Mouse (Mus musculus) kidney, adult 9 months (tissue): ENCODE measurements around the gene Unk.
"Not testable (repeated sequence)": the region's sequence is repeated elsewhere in the genome, so short reads cannot be mapped to it uniquely, and the experiment has no call there.

ENCODE experiments used
- DNase-seq: peaks from one replicate; pipeline ENCODE4 v3.0.0; 2022

Unk gene

DNA sequence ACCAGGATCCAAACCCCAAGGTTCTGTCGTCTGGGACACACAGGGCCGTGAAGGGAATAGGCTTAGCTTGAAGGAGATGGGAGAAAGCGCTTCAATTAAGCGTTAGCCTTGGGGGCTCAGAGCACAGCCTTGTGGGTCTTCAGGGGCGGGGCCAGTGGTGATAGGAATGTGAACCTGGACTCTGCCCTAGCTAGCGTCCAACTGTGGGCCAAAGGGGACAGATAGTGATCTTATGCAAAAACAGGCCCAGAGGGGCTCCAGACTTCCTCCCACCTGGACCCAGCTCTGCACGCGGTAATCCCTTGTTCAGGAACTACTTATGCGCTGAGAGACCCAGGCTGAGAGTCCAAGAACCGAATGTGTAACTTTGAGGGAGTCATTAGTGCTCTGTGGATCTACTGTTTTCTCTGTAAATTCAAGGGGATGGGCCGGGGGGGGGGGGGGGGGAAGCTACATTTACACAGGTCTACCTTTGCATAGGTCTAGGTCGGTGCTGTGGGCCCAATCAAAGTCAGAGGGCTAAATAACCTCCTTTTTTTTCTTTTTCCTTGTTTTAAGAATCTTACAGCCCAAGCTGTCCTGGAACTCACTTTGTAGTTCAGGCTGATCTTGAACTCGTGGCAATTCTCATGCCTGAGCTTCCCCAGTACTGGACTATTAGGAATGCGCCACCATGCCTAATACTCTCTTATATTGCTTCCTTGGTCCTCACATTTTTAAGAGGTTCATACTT, 18.4 kb upstream of the Unk start:
- no peak for DNase-seq

DNA sequence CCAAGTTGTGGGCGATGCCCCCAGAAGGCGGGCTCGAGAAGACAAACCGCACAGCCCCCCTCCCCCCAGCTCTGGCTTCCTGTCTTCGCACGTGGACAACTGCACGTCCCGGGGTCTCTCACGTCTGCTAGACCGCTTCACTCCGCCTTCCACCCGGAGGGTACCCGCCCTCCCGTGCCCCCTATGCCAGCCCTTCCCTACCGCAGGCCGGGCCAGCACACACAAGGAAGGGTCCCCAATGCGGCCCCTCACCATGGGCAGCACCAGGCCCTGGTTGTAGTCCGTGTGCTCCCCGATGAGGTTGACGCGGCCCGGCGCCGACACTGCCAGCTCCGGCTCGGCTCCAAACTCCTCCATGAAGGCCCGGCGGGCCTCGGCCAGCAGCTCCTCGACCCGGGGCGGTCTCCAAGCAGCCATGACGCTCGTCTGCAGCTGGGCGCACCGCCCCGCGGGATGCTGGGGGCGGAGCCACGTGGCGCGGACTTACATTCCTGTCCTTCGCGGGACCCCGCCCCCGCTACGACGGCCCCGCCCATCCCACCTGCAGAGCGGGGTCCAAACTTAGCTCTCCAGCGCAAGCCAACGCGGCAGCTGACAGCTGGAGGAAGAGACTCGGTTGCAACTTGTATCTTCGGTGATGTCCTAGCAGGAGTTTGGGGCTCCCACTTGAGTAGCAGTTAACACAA, 17.7 kb upstream of the Unk start, which contains the start of gene Galk1:
TSS of gene Galk1 (minus strand) at position 458 of the 686 bp plus-strand sequence.
- peak; percentile 96 for DNase-seq

DNA sequence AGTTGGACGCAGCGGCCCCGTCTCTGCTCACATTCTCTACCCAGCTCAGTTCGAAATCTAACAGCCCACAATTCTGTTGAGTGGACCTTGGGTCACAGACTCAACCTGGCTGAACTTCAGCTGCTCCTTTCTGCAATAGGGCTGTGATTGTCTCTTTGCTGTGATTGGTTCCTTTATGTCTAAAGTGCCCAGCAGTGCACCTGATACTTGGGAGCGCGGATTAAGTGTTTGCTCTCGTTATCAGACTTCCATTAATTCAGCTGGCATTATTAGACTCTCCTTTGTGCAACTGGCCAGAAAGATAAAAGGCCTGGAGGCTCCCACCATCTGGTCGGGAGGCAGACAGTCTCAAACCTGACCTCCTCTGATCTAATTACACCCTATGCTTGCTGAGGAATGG, 15.3 kb upstream of the Unk start:
- DNase-seq = no peak

DNA sequence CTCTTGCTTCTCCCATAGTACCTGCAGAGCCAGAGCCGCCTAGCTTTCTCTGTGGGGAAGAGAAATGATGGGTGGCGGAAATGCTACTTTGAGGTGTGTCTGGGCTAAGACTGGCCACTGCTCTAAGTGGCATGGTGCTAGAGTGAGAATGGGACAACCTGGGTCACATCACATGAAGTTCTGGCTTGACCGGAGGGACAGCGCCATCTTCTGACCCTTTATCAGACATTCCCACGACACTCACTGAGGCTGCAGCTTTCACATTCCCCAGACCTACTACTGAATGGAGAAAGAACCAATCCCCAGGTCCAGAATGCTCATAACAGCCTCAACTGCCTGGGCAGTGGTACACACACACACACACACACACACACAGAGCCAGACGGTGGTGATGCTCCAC, 12.0 kb upstream of the Unk start:
- DNase-seq = peak; percentile 65

DNA sequence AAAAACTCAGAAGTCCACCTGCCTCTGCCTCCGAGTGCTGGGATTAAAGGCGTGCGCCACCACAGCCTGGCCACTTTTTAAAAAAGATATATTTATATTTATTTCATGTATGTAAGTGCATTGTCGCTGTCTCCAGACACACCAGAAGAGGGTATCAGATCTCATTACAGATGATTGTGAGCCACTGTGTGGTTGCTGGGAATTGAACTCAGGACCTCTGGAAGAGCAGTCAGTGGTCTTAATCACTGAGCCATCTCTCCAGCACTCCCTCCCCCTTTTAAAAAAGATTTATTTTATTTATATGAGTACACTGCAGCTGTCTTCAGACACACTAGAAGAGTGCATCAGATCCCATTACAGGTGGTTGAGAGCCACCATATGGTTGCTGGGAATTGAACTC, 11.3 kb upstream of the Unk start:
- DNase-seq = not testable (repeated sequence)

DNA sequence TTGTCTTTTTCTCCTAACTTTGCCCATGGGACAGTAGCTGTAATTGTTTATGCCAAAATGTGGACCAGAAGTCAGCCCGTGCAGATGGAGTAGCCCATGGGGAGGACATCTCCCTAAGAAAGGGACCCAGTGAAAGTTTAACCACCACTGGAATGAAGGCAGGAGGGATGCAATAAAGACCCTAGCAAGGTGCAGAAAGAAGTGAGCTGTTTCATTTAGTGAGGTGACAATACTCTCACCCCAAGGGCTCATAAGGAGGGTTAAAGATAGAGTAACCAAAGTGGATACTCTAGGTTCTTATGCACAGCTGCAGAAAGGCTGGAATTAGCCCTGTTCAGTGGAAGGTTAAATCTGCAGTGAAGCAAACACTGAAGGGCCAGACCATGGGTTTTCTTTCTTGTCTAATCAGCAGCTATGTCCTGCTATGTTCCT, 10.7 kb upstream of the Unk start:
- DNase-seq = no peak

DNA sequence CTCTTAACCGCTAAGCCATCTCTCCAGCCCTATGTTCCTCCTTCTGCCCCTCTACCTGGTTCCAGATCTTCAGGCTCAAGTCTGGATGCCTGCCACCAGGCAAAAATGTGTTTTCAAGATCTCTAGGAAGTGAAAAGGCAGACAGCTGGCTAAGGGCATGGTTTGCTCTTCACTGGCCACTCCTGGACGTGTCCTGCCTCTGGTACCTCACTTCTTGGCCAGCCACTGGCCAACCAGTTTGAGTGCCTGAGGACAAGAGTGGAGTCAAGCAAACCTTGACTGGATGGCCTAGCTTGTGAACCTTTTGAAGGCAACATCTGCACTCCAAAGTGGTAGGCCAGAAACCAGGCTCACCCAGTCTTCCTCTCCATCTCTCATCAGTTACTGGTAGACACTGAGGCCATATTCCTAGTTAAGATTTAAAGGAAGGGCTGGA, 10.1 kb upstream of the Unk start:
- no peak for DNase-seq

DNA sequence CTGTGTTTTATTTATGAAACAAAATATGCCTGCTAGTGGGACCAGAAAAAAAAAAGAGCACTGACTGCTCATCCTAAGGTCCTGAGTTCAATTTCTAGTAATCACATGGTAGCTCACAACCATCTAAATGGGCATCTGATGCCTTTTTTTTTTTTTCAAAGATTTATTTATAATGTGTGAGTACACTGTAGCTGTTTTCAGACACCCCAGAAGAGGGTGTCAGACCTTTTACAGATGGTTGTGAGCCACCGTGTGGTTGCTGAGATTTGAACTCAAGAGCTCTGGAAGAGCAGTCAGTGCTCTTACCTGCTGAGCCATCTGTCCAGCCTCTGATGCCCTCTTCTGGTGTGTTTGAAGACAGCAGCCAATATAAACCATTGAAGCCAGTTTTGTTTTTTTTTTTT, 9.6 kb upstream of the Unk start:
- DNase-seq = no peak

DNA sequence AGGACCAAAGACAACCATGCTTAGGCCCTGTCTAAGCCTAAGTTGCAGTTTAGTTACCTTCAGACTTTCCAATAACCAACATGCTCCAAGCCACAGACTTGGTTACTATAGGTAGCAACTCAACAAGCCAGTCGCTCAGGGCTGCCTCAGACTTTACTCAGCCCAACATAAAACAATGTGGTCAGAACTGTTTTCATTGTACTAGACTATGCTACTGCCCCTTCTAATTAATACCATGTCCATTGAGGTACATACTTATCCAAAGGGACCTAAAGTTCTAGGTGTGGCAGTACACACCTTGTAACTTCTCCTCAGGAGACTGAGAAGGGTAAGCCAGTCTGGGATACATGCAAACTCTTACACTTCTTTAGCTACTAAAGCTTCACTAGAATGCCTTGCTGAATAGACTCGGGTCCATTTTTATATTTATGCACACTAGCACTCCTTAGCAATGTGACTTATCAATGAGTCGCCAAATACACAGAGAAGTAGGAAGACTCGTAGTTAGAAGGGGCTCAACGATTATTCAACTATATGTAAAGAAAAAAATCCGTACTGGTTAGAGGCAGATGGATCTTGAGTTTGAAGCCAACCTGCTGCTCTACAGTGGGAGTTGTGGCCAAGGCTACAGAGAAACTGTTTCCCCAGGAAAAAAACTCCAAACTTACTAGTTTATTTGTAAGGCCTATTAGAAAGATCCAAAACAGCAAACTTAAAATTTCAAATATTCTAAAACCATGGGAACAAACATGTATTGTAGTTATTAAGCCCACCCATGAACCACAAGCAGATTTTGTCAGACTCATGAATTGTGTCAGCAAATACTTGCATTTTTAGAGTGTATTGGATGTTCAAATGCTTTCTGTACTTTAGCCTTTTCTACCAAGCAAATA, 8.5 kb upstream of the Unk start:
- DNase-seq = no peak

DNA sequence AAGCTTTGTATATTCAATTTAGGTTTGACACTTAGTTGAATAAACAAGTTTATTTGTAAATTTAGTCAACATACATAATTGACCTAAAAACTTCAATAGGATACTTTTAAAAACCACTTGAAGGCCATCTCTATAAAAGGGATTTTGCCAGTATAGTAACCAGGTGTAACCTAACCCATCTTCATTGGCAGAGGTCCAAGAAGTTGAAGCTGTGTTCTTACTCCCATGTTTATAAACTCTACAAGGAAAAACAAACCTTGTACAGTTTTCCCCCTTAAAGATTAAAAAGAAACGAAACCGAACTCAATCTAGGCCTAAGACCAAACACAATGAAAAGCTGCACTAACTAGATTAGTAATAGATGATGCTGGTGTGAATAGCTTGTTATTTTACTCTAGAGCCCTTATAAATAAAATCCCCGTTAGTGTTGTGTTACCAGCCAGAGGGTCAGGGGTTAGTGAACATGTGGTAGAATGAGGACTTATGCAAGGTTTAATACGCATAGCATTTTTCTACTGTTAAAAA, 7.8 kb upstream of the Unk start:
- no peak for DNase-seq

DNA sequence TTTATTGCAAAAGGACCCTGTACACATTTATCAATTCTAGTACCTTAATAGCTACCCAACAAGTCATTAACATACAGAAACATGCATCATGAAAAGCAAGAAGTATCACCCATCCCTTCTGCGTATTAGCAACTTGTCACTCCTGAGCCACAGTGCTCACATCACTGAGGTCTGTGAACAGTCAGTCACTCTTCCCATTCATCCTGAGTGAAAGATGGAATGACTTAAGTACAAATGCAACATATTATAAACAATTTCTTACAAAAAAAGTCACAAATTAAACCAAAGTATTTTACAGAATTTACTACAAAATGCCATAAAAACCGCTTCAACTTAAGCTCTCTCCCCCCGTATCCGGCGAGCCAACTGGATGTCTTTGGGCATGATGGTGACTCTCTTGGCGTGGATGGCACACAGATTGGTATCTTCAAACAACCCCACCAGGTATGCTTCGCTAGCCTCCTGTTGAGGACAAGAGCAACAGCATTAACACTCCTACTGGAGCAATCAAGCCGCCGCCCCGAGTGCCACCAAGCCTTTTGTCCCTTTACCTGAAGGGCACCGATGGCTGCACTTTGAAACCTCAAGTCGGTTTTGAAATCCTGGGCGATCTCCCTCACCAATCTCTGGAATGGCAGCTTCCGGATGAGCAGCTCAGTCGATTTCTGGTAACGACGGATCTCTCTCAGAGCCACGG, 6.9 kb upstream of the Unk start:
- DNase-seq = not testable (repeated sequence)

DNA sequence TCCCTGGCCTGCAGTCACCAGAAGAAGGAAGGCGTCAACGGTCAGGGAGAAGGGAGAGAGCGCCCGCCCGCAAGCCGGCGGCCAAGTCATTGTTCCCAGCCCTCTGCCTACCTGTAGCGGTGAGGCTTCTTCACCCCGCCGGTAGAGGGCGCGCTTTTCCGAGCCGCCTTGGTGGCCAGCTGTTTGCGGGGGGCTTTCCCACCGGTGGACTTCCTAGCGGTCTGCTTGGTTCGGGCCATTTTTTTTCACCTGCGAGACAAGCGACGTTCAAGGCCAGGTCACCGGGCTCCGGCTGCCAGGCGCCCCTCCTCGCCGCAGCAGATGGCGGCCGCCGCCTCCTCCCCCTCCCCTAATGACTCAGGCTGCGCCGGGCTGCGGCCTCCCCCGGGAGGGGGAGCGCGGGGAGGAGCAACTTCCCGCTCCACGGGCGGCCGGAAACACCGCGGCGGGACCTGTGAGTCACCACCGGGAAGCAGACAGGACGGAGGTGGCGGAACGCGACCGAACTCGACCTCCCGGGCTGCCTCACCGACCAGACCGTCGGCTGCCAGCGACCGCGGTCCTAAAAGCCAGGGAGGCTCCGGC, 6.3 kb upstream of the Unk start:
- DNase-seq = peak; percentile 79

DNA sequence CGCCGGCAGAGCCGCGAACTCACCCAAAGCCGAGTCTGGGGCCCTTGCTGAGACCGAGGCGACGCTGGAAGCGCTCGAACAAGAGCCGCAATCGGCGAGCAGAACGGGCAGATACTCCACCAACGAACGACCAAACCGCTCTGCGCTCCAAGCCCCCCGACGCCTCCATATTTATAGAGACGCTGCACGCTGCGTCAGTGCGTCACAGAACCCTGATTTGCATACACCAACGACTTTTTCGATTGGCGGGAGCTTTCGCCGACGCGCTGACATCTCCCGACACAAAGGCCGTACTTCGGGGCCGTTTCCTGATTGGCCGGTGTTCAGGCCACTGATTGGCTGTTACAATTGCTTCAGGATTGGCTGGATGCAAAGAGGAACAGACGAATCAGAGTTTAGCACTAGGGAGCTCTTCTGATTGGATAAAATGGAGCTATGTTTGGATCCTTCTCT, 5.7 kb upstream of the Unk start:
- peak; percentile 99 for DNase-seq

DNA sequence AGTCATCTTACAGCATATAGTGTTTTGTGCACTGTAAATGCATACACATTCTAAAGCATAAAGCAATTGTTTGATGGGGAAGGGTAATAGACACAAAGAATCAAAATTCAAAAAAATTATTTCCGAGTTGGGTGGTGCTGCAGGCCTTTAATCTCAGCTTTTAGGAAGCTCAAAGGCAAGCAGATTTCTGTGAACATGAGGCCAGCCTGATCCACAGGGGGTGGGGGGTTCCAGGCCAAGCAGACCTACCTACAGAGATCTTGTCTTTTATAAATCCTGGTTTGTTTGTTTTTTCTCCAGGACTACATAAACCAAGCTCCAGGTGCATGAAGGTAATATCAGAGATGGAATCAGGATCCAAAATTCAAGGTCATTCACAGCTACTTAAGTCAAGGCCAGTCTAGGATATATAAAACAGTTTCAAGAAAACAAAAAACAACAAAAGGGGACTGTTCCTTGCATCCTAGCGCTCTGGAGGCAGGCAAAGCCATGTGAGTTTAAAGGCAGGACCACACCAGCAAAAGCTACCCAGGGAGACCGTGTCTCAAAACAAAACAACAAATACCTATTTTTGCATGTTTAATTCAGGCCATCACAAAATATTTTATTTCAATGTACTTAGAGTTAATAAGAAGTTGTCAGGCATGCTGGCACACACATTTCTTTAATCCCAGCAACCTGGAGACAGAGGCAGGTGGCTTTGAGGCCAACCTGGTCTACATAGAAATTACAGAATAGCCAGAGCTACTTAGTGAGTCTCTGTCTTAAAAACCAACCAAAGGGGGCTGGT, 4.9 kb upstream of the Unk start:
- no peak for DNase-seq

DNA sequence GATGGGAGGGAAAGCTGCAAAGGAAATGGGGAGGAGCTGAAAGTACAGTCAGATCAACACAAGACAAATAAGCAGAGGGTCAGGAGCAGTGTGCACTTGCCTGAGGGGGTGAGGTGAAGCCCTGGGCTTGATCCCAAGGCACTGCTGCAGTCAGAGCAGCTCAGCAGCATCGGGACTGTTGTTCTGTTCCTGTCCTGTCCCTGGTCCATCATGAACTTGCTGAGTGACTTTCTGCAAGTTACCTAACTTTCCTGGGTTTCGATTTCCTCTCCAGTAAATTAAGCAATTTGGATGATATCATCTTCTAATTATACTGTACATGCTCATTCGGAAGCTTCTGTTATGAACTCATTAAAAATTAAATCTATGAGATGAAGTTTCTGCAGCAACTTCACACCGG, 2.4 kb upstream of the Unk start, which contains the start of gene H3f3b:
TSS of gene H3f3b (minus strand) at position 207 of the 400 bp plus-strand sequence.
- DNase-seq = no peak

DNA sequence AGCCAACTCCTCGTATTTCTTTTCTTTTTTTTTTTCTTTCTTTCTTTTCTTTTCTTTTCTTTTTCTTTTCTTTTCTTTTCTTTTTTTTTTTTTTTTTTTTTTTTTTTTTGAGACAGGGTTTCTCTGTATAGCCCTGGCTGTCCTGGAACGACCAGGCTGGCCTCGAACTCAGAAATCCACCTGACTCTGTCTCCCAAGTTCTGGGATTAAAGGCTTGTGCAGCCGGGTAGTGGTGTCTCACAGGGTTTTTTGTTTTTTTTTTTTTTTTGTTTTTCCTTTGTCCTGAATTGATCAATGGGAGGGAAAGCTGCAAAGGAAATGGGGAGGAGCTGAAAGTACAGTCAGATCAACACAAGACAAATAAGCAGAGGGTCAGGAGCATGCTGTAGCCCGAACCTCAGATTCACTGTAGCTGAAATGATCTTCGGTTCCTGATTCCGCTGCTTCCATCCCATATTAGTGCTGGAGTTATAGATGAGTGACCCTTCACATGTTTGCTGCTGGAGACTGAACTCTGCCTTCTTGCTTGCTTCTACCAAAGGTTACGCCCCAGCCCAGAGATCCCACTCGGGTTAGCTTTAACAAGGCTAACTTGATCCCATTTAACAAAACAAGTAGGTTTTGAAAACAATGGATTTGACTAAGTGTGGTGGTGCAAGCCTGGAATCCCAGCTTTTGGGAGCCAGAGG, 1.8 kb upstream of the Unk start:
- DNase-seq = no peak

DNA sequence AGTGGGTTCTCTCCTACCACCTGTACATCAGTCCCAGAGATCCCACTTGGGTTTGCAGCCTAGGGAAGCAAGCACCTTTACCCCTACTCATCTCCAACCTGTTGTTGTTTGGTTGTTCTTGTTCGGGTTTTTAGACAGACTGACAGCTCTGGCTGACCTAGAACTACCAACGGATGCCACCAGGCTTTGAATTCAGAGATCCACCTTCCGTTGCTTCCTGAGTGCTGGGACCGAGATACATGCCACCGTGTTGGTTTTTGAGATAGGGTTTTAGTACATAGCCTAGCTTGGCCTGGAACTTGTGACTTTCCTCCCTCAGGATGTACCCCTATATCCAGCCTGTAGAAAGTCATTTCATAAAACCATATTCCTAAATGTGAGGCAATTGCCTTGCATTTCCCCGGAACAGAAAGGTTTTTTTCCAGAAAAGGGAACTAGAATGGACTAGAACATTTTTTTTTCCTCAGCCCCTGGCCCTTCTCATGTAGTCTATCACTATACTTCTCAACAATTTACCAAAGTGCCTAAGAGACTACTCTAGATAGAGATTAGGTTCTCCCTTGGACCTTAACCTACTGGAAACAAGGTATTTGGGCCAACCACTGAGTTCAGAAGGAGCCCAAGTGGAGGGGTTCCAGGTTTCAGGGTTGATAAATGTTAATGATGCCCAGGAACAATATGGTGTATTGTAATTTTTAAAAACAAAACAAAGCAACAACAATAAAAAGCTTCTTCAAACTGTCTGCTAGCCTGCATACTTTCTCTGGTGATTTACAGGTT, 846 bp upstream of the Unk start:
- no peak for DNase-seq

DNA sequence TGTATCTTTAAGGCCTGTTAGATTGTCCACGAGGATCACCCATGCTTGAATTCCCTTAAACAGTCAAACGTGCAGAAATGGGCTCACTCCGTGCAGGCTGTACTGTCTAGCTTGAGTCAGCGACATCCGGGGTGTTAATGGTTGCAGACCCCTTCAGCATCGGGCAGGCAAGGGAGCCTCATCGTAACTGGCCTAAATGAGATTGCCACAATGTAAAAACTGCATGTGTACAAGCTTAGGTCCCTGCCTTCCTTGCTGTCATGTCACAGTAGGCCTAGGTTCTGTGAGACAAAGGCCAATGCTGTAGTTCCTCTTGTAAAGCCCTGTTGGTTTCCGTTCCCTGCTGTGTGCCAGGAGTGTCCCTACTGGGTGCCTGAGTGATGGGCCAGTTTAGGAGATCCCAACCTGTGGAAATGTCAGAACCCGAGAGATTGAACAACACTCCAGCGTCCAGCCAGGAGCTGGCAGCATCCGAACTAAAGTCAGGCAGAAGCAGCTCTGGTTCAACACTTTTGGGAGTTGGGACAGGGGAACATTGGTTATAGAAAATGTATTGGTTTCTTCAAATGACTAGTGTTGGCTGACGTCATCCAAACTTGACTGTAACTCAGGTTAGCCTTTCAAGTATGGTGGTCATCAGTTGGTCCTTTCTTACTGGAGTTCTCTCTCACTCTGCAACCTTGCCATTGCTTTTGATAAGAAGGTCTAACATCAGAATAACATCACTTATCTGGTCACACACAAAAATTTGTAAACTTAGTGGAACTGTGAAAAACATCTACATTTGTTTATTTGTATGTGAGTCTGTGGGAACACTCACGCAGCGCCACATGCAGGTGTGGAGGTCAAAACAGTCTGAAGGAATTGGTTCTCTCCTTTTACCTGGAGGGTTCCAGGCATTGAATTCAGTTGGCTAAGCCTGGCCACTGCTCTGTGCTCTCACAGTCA, 1.1 kb downstream of the Unk start:
- DNase-seq = no peak
